Mouse (Mus musculus): Measurements from ENCODE around the gene Ubfd1. TPM values are rescaled to one million over a fixed set of nuclear protein-coding genes. Genes with fewer than 3 reads are reported as not detected.

The Ubfd1 gene
- polyA plus RNA-seq (2017; shearing (Covaris generic)), result 13.1 TPM

DNA sequence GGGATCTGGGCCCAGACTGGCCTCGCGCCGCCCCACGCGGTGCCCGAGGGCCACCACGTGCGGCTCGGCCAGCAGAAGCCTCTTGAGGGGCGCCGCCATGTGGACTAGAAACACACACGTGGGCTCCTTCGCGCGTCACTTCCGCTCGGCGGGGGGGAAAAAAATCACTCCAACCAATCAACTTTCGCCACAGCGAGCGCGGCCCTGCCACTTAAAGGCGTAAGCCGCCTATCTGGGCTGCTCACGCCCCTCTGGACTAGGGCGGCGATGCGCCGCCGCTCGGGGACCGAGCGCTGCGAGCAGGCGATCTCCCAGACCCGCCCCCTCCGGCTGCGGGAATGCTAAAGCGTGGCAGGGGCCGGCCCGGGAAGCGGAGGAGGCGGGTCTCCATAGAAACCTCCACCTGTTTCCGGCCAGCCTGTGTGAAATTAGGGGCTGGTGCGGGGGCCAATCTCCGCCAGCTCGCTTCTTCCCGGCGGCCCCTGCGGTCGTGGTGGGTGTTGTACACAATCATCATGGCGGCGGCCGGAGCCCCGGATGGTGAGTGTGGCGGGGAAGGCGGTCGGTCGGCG lies at the start of gene Ubfd1, which contains the start of gene Ears2:
Ubfd1 (plus strand) TSS at position 231 of the 572 bp plus-strand sequence.
Ears2 (minus strand) TSS at position 319 of the 572 bp plus-strand sequence.

DNA sequence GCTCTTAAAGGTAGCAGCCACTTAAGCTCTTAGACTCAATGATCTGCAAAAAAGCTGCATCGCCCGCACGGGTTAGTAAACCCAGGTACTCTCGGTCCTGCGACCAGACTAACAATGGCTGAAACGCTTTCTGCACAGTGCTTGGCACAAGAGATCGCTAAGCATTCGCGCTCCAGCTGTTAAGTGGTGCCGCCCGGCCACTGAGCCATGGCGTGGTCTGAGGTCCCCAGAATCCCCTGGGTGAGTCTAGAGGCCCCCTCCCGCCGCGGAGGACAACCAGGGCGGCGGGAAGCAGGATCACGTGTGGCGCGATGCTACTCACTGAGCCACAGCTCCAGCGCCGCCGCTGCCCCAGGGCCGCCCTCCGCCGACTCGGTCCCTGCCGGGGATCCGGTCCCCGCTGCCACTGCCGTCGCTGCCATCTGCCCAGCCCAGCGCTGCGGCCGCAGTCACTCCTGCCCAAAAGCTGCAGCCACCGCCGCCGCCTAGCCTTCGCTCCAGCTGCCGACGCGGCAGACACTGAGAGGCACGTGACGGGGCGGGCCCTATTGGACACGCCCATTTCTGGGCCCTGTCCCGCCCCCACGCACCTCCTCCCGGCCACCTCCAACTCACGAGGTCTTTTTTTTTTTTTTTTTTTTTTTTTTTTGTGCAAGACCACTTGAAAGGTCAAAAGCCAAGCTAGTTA lies 46.2 kb upstream of the Ubfd1 start, which contains the start of gene Gga2:
Gga2 (minus strand) TSS at position 556 of the 688 bp plus-strand sequence.

DNA sequence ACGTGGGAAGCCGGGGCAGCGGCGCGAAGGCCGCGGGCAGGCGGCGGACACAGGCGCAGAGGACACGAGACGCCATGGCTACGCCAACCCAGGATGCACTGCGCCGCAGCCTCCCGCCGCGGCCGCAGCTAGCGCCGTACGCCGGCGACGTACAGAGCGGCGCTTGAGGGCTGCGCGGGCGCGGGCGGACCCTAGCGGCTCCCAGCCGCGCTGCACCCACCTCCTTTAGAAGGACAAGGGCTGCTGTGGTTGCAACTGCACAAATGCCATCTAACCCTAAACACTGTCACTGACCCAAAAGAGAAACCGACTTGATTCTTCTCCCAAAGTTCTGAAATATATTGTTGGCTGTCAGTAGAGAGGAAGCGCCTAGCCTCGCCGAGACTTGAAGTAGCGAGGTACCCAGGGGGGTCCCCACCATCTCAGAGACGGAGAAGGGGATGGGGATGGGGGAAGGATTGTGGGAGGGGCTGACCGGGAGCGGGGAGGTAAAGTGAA lies 34.8 kb downstream of the Ubfd1 start, which contains the start of gene Ndufab1:
Ndufab1 (minus strand) TSS at position 140 of the 498 bp plus-strand sequence.

Other genes starting within 250 kb of the Ubfd1 start
- gene Scnn1b, start 202.1 kb upstream of the Ubfd1 start, polyA plus RNA-seq (2017; shearing (Covaris generic)), result 0.55 TPM
- gene Cog7, start 85.5 kb upstream of the Ubfd1 start, polyA plus RNA-seq (2017; shearing (Covaris generic)), result 15.3 TPM
- 4.1 TPM for gene Gga2, start 46.0 kb upstream of the Ubfd1 start, polyA plus RNA-seq (2017; shearing (Covaris generic))
- gene Ears2, start 88 bp downstream of the Ubfd1 start, polyA plus RNA-seq (2017; shearing (Covaris generic)), result 16.3 TPM
- 181 TPM for gene Ndufab1, start 34.7 kb downstream of the Ubfd1 start, polyA plus RNA-seq (2017; shearing (Covaris generic))
- gene Palb2, start 65.8 kb downstream of the Ubfd1 start, polyA plus RNA-seq (2017; shearing (Covaris generic)), result 8.2 TPM
- 153 TPM for gene Dctn5, start 65.9 kb downstream of the Ubfd1 start, polyA plus RNA-seq (2017; shearing (Covaris generic))
- gene Plk1, start 92.3 kb downstream of the Ubfd1 start, polyA plus RNA-seq (2017; shearing (Covaris generic)), result 8.2 TPM
- gene Ern2, start 119.0 kb downstream of the Ubfd1 start, polyA plus RNA-seq (2017; shearing (Covaris generic)), result not detected
- gene Chp2, start 152.3 kb downstream of the Ubfd1 start, polyA plus RNA-seq (2017; shearing (Covaris generic)), result not detected
- gene Prkcb, start 221.6 kb downstream of the Ubfd1 start, polyA plus RNA-seq (2017; shearing (Covaris generic)), result 28.8 TPM

Measured in activated CD4-positive, CD25-positive, alpha-beta regulatory T cell, adult 9 weeks (primary cell).